Mouse (Mus musculus): ENCODE measurements around the gene Zfp449. TPM values are rescaled to one million over a fixed set of nuclear protein-coding genes. Genes with fewer than 3 reads are reported as not detected.
"Not testable (repeated sequence)": the region's sequence is repeated elsewhere in the genome, so short reads cannot be mapped to it uniquely, and the experiment has no call there.

Zfp449 gene
- polyA plus RNA-seq, 1 experiment from 2014 or later, result 9.3 TPM

GRCm38 (mm10) chrX:56374431-56375128, 28.4 kb downstream of the Zfp449 start, which contains the start of gene Smim10l2a:
Gene Smim10l2a, plus strand, starts transcription at chrX:56374586.
- H3K4me2 ChIP-seq (replicated peaks; ENCODE audit: low read depth, low read length), result peak within 1 kb of the TSS; percentile 51
- H3K4me3 ChIP-seq (ENCODE audit: low read depth, low read length), result peak within 1 kb of the TSS; percentile 37
- not testable (repeated sequence) for H3K4me1 ChIP-seq (replicated peaks; ENCODE audit: control insufficient read depth, insufficient read depth, low read length); H3K27ac ChIP-seq (ENCODE audit: low read depth, low read length); H3K36me3 ChIP-seq (ENCODE audit: control insufficient read depth, insufficient read depth, low read length); H3K27me3 ChIP-seq (ENCODE audit: control insufficient read depth, insufficient read depth, low read length); H3K9me3 ChIP-seq (ENCODE audit: control insufficient read depth, low read length)
- WGBS, result 14% methylated on average over 38 of the region's 56 CpGs
- peak; percentile 43 for DNase-seq (ENCODE audit: low spot score)
- ATAC-seq (ENCODE audit: low FRiP score), result peak; percentile 84
- H3K9ac ChIP-seq (ENCODE audit: low read depth, low read length), result peak within 1 kb of the TSS; percentile 37

- ATAC-seq (ENCODE audit: low FRiP score), result no peak
- no peak overlapping the region for H3K4me2 ChIP-seq (replicated peaks; ENCODE audit: low read depth, low read length)
- no peaks in the 10 kb centered on the region for H3K36me3 ChIP-seq (ENCODE audit: control insufficient read depth, insufficient read depth, low read length)
- DNase-seq (ENCODE audit: low spot score), result no peak
- 92% methylated on average over 2 of the region's 2 CpGs for WGBS
- no peaks in the 10 kb centered on the region for H3K4me1 ChIP-seq (replicated peaks; ENCODE audit: control insufficient read depth, insufficient read depth, low read length)
- H3K9ac ChIP-seq (ENCODE audit: low read depth, low read length), result no peak overlapping the region
- no peak overlapping the region for H3K27ac ChIP-seq (ENCODE audit: low read depth, low read length)
- no peaks in the 10 kb centered on the region for H3K27me3 ChIP-seq (ENCODE audit: control insufficient read depth, insufficient read depth, low read length)
- no peak overlapping the region for H3K4me3 ChIP-seq (ENCODE audit: low read depth, low read length)
- H3K9me3 ChIP-seq (ENCODE audit: control insufficient read depth, low read length), result no peaks in the 10 kb centered on the region
Observed at GRCm38 (mm10) chrX:56380852-56381251, 34.7 kb downstream of the Zfp449 start.

GRCm38 (mm10) chrX:56384142-56384541, 37.9 kb downstream of the Zfp449 start:
- Histone ChIP-seq H3K4me3 (ENCODE audit: low read depth, low read length) (no peak overlapping the region), H3K9ac (ENCODE audit: low read depth, low read length) (no peak overlapping the region), H3K9me3 (ENCODE audit: control insufficient read depth, low read length) (no peaks in the 10 kb centered on the region), H3K4me2 (replicated peaks; ENCODE audit: low read depth, low read length) (no peak overlapping the region), H3K4me1 (replicated peaks; ENCODE audit: control insufficient read depth, insufficient read depth, low read length) (no peaks in the 10 kb centered on the region), H3K27me3 (ENCODE audit: control insufficient read depth, insufficient read depth, low read length) (no peaks in the 10 kb centered on the region), H3K27ac (ENCODE audit: low read depth, low read length) (no peak overlapping the region), H3K36me3 (ENCODE audit: control insufficient read depth, insufficient read depth, low read length) (no peaks in the 10 kb centered on the region)
- DNase-seq (ENCODE audit: low spot score), result peak; percentile 40
- ATAC-seq (ENCODE audit: low FRiP score), result no peak
- 82% methylated on average over 2 of the region's 2 CpGs for WGBS

- DNase-seq (ENCODE audit: low spot score), result no peak
- H3K27me3 ChIP-seq (ENCODE audit: control insufficient read depth, insufficient read depth, low read length), result no peaks in the 10 kb centered on the region
- WGBS, result 40% methylated on average over 2 of the region's 2 CpGs
- H3K9ac ChIP-seq (ENCODE audit: low read depth, low read length), result no peak overlapping the region
- H3K4me3 ChIP-seq (ENCODE audit: low read depth, low read length), result no peak overlapping the region
- H3K4me1 ChIP-seq (replicated peaks; ENCODE audit: control insufficient read depth, insufficient read depth, low read length), result no peaks in the 10 kb centered on the region
- no peak overlapping the region for H3K27ac ChIP-seq (ENCODE audit: low read depth, low read length)
- no peak overlapping the region for H3K4me2 ChIP-seq (replicated peaks; ENCODE audit: low read depth, low read length)
- no peaks in the 10 kb centered on the region for H3K36me3 ChIP-seq (ENCODE audit: control insufficient read depth, insufficient read depth, low read length)
- no peaks in the 10 kb centered on the region for H3K9me3 ChIP-seq (ENCODE audit: control insufficient read depth, low read length)
- no peak for ATAC-seq (ENCODE audit: low FRiP score)
Observed at GRCm38 (mm10) chrX:56404646-56405045, 58.4 kb downstream of the Zfp449 start.

- no peak for ATAC-seq (ENCODE audit: low FRiP score)
- H3K27ac ChIP-seq (ENCODE audit: low read depth, low read length), result no peak overlapping the region
- H3K27me3 ChIP-seq (ENCODE audit: control insufficient read depth, insufficient read depth, low read length), result no peaks in the 10 kb centered on the region
- H3K9me3 ChIP-seq (ENCODE audit: control insufficient read depth, low read length), result no peaks in the 10 kb centered on the region
- DNase-seq (ENCODE audit: low spot score), result no peak
- WGBS, result 69% methylated on average over 1 of the region's 1 CpGs
- no peak overlapping the region for H3K4me2 ChIP-seq (replicated peaks; ENCODE audit: low read depth, low read length)
- H3K4me1 ChIP-seq (replicated peaks; ENCODE audit: control insufficient read depth, insufficient read depth, low read length), result no peaks in the 10 kb centered on the region
- H3K4me3 ChIP-seq (ENCODE audit: low read depth, low read length), result no peak overlapping the region
- H3K9ac ChIP-seq (ENCODE audit: low read depth, low read length), result no peak overlapping the region
- no peaks in the 10 kb centered on the region for H3K36me3 ChIP-seq (ENCODE audit: control insufficient read depth, insufficient read depth, low read length)
Observed at GRCm38 (mm10) chrX:56405482-56405881, 59.3 kb downstream of the Zfp449 start.

- Histone ChIP-seq H3K27me3 (ENCODE audit: control insufficient read depth, insufficient read depth, low read length) (no peaks in the 10 kb centered on the region), H3K36me3 (ENCODE audit: control insufficient read depth, insufficient read depth, low read length) (no peaks in the 10 kb centered on the region), H3K27ac (ENCODE audit: low read depth, low read length) (no peak overlapping the region), H3K9ac (ENCODE audit: low read depth, low read length) (no peak overlapping the region), H3K9me3 (ENCODE audit: control insufficient read depth, low read length) (no peaks in the 10 kb centered on the region), H3K4me1 (replicated peaks; ENCODE audit: control insufficient read depth, insufficient read depth, low read length) (no peaks in the 10 kb centered on the region), H3K4me3 (ENCODE audit: low read depth, low read length) (no peak overlapping the region), H3K4me2 (replicated peaks; ENCODE audit: low read depth, low read length) (no peak overlapping the region)
- DNase-seq (ENCODE audit: low spot score), result no peak
- no peak for ATAC-seq (ENCODE audit: low FRiP score)
- WGBS, result 79% methylated on average over 5 of the region's 5 CpGs
Observed at GRCm38 (mm10) chrX:56406128-56406527, 59.9 kb downstream of the Zfp449 start.

Other genes starting within 250 kb of the Zfp449 start
- gene 3830403N18Rik, start 209.8 kb upstream of the Zfp449 start, polyA plus RNA-seq (2014; fragmentation: Nextera tagmentation; extraction: Ambion mirVana), result 0.40 and 0.74 TPM in 2 replicates
- not detected in 2 replicates for gene Gm773, start 133.5 kb upstream of the Zfp449 start, polyA plus RNA-seq (2014; fragmentation: Nextera tagmentation; extraction: Ambion mirVana)
- 3.3 and 3.5 TPM in 2 replicates for gene Smim10l2a, start 28.2 kb downstream of the Zfp449 start, polyA plus RNA-seq (2014; fragmentation: Nextera tagmentation; extraction: Ambion mirVana)
- 1.6 and 2.4 TPM in 2 replicates for gene Gm2174, start 101.6 kb downstream of the Zfp449 start, polyA plus RNA-seq (2014; fragmentation: Nextera tagmentation; extraction: Ambion mirVana)
- 24.7 and 25.8 TPM in 2 replicates for gene Ints6l, start 108.5 kb downstream of the Zfp449 start, polyA plus RNA-seq (2014; fragmentation: Nextera tagmentation; extraction: Ambion mirVana)
- gene Gm10477, start 178.3 kb downstream of the Zfp449 start, polyA plus RNA-seq (2014; fragmentation: Nextera tagmentation; extraction: Ambion mirVana), result not detected in 2 replicates
- gene Gm648, start 203.2 kb downstream of the Zfp449 start, polyA plus RNA-seq (2014; fragmentation: Nextera tagmentation; extraction: Ambion mirVana), result 0.47 TPM in 1 of 2 replicates, not detected in the other

Data from hindbrain, embryonic 11.5 days (tissue).